Mouse (Mus musculus) embryonic facial prominence, embryonic 13.5 days (tissue): ENCODE results near the gene Adam11. TPM values are rescaled to one million over a fixed set of nuclear protein-coding genes. Genes with fewer than 3 reads are reported as not detected.
"Not testable (repeated sequence)": the region's sequence is repeated elsewhere in the genome, so short reads cannot be mapped to it uniquely, and the experiment has no call there.

Experiments
- ATAC-seq: fragments of 200-750 bp; cut with Nextera tagmentation; 2 replicates; pipeline ENCODE4 v1.8.0; 2017; ENCODE audit warnings: low read depth; ENCODE audit not compliant: insufficient number of reproducible peaks, insufficient read depth, low FRiP score, low TSS enrichment
- H3K27ac ChIP-seq: fragments of 300-500 bp; sonication (generic); 2 replicates; pipeline ENCODE4 v1.5.1; 2015; ENCODE audit warnings: moderate library complexity, mild to moderate bottlenecking, inconsistent platforms
- H3K27me3 ChIP-seq: fragments of 300-500 bp; sonication (generic); 2 replicates; pipeline ENCODE4 v1.6.1; 2015; ENCODE audit warnings: mild to moderate bottlenecking, inconsistent platforms
- H3K36me3 ChIP-seq: fragments of 300-500 bp; sonication (generic); 2 replicates; pipeline ENCODE4 v1.6.1; 2015; ENCODE audit warnings: mild to moderate bottlenecking, inconsistent platforms
- H3K4me1 ChIP-seq: fragments of 300-500 bp; sonication (generic); 2 replicates; pipeline ENCODE4 v1.6.1; 2015; ENCODE audit warnings: inconsistent platforms
- H3K4me2 ChIP-seq: fragments of 300-500 bp; sonication (generic); 2 replicates; pipeline ENCODE4 v1.6.1; 2015; ENCODE audit warnings: moderate library complexity, mild to moderate bottlenecking, inconsistent platforms
- H3K4me3 ChIP-seq: fragments of 300-500 bp; sonication (generic); 2 replicates; pipeline ENCODE4 v1.5.1; 2015; ENCODE audit warnings: mild to moderate bottlenecking, inconsistent platforms
- H3K9ac ChIP-seq: fragments of 300-500 bp; sonication (generic); 2 replicates; pipeline ENCODE4 v1.6.1; 2015; ENCODE audit warnings: mild to moderate bottlenecking, inconsistent platforms
- H3K9me3 ChIP-seq: fragments of 300-500 bp; sonication (generic); 2 replicates; pipeline ENCODE4 v1.6.1; 2016; ENCODE audit warnings: inconsistent platforms
- WGBS: fragments of 180-500 bp; shearing (Covaris S2); methylation state at CpG from one replicate; pipeline ENCODE4 v1.1.7; 2015; ENCODE audit warnings: mixed read lengths; 5-methylcytosine and 5-hydroxymethylcytosine counted together
- polyA plus RNA-seq: library from polyadenylated mRNA; unstranded; fragments of >200 nt; fragmentation: Nextera tagmentation; extraction: Ambion mirVana; gene quantifications from 2 replicates; pipeline ENCODE4 v1.2.1, GENCODE M21; 2015

Adam11 gene
- 13.8 and 14.4 TPM in 2 replicates for polyA plus RNA-seq

DNA sequence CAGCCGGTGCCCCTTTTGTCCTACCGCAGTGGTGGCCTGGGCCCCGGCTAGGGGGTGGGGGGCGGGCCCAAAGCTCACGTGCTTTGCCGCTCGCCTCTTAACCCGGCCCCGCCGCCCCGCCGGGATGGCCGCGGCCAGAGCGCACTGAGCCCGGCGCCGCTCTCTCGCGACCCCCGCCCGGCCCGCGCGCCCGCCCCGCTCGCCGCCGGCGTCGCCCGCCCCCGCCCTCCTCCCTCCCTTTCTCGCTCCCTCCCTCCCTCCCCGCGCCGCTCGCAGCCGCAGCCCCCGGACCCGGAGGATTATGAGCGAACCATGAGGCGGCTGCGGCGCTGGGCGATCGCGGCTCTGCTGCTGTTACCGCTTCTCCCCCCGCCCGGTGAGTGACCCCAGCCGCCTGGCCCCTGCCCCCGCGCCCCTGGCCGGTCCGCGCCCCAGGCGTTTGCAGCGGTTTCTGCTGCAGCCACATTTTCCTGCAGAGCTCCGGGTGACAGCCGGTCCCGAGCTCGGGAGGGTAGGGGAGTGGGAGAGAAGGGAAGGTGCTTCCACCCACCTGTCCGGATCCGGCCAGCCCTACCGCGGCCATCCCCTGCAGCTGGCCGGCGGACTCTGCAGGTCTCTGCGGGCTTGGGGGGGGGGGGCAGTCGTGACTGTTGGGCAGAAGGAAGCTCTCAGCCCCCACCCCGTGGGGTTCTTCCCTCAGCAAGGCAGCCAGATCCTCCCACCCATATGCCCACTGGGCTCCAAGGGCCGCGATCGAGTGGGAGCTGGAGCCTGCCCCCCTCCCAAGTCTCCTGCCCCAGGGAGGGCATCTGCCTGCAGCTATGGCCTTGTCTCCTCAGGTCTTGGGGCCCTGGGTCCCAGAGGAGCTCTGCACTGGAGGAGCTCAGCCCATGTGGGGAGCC is at the start of gene Adam11:
Gene Adam11, plus strand, starts transcription at position 131 of the 902 bp plus-strand sequence.
- H3K27me3 ChIP-seq, result peaks cover 44% of the 10 kb centered on the region

GRCm38 (mm10) chr11:102712411-102712810 is 48.8 kb upstream of the Adam11 start:
- WGBS, result 91% methylated on average over 4 of the region's 4 CpGs
- no peak overlapping the region for H3K27ac ChIP-seq
- ATAC-seq, result no peak

More for the DNA sequence above, at the start of gene Adam11:
- H3K4me2 ChIP-seq, result peak within 1 kb of the TSS; percentile 100
- no peaks in the 10 kb centered on the region for H3K9me3 ChIP-seq
- peak within 1 kb of the TSS; percentile 77 for H3K9ac ChIP-seq
- no peaks in the 10 kb centered on the region for H3K36me3 ChIP-seq
- H3K4me1 ChIP-seq, result peaks cover 17% of the 10 kb centered on the region
- under 1% methylated on average over 48 of the region's 76 CpGs for WGBS
- peak; percentile 24; the same call in 1 of the 2 replicates for ATAC-seq
- H3K27ac ChIP-seq, result no peak within 1 kb of the TSS
- peak within 1 kb of the TSS; percentile 66 for H3K4me3 ChIP-seq

GRCm38 (mm10) chr11:102714578-102714977 is 46.7 kb upstream of the Adam11 start:
- not testable (repeated sequence) for H3K4me2 ChIP-seq, ATAC-seq, H3K36me3 ChIP-seq, H3K9ac ChIP-seq, H3K4me3 ChIP-seq, H3K27me3 ChIP-seq, H3K9me3 ChIP-seq, H3K27ac ChIP-seq, H3K4me1 ChIP-seq
- 78% methylated on average over 2 of the region's 2 CpGs for WGBS

More at GRCm38 (mm10) chr11:102712411-102712810, 48.8 kb upstream of the Adam11 start:
- Histone ChIP-seq H3K36me3 (no peaks in the 10 kb centered on the region), H3K4me3 (no peak overlapping the region), H3K4me2 (no peak overlapping the region), H3K9ac (no peak overlapping the region), H3K9me3 (no peaks in the 10 kb centered on the region), H3K27me3 (no peaks in the 10 kb centered on the region), H3K4me1 (peaks cover 6% of the 10 kb centered on the region)

GRCm38 (mm10) chr11:102716135-102716534 is 45.1 kb upstream of the Adam11 start:
- ATAC-seq, result no peak
- H3K27me3 ChIP-seq, result no peaks in the 10 kb centered on the region
- no peak overlapping the region for H3K27ac ChIP-seq

DNA sequence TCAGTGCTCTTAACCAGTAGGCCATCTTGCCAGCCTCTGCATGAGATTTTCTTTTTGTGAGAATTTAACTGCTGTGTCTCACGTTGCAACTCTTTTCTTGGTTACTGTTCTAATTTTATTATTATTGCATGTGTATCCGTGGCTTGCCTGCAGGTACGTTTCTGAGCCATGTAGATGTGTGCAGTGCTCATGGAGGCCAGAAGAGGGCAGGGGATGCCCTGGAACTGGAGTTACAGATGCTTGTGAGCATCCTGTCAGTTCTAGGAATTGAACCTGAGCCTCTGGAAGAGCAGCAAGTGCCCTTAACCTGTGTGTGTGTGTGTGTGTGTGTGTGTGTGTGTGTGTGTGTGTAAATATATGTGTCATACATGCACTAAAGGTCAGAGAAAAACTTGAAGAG is 35.7 kb upstream of the Adam11 start:
- Histone ChIP-seq H3K9me3 (no peaks in the 10 kb centered on the region), H3K4me1 (no peaks in the 10 kb centered on the region), H3K27ac (no peak overlapping the region), H3K27me3 (no peaks in the 10 kb centered on the region), H3K9ac (no peak overlapping the region), H3K4me2 (no peak overlapping the region), H3K4me3 (no peak overlapping the region), H3K36me3 (no peaks in the 10 kb centered on the region)
- ATAC-seq, result no peak
- WGBS, result 24% methylated on average over 3 of the region's 3 CpGs

More at GRCm38 (mm10) chr11:102716135-102716534, 45.1 kb upstream of the Adam11 start:
- WGBS, result 31% methylated on average over 7 of the region's 7 CpGs
- Histone ChIP-seq H3K4me2 (no peak overlapping the region), H3K36me3 (no peaks in the 10 kb centered on the region), H3K4me1 (peaks cover 6% of the 10 kb centered on the region), H3K4me3 (no peak overlapping the region), H3K9ac (no peak overlapping the region), H3K9me3 (no peaks in the 10 kb centered on the region)

- Histone ChIP-seq H3K36me3 (no peaks in the 10 kb centered on the region), H3K9me3 (no peaks in the 10 kb centered on the region), H3K9ac (no peak overlapping the region), H3K27me3 (no peaks in the 10 kb centered on the region), H3K4me2 (no peak overlapping the region), H3K4me1 (no peaks in the 10 kb centered on the region), H3K4me3 (no peak overlapping the region), H3K27ac (no peak overlapping the region)
- ATAC-seq, result no peak
- WGBS, result 33% methylated on average over 7 of the region's 7 CpGs
Measured at GRCm38 (mm10) chr11:102728614-102729013, 32.6 kb upstream of the Adam11 start.

- Histone ChIP-seq H3K9ac (no peak overlapping the region), H3K9me3 (no peaks in the 10 kb centered on the region), H3K4me1 (no peaks in the 10 kb centered on the region), H3K27ac (no peak overlapping the region), H3K4me2 (no peak overlapping the region), H3K36me3 (no peaks in the 10 kb centered on the region), H3K4me3 (no peak overlapping the region), H3K27me3 (no peaks in the 10 kb centered on the region)
- no peak for ATAC-seq
- 77% methylated on average over 3 of the region's 3 CpGs for WGBS
Measured at GRCm38 (mm10) chr11:102729835-102730234, 31.4 kb upstream of the Adam11 start.

DNA sequence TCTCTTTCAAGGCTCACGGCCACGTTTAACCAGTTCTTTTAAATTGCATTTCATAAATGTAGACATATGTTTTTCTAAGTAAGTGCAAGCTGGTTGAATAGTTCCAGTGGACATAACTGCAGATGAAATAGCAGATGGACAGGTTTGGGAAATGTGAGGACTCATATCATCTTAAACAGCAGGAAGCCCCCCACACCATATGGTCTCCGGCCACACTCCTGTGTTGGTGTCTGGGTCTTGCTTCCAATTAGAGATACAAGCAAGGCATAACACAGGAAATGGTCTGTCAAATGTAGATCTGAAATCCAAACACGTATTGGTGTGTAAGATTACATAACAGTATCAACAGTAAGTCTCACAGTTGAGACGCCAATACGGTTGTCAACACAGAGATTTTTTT is 29.9 kb upstream of the Adam11 start:
- no peak overlapping the region for H3K9ac ChIP-seq
- WGBS, result 78% methylated on average over 6 of the region's 6 CpGs
- H3K4me3 ChIP-seq, result no peak overlapping the region
- ATAC-seq, result no peak
- H3K4me1 ChIP-seq, result no peaks in the 10 kb centered on the region
- no peaks in the 10 kb centered on the region for H3K9me3 ChIP-seq
- no peaks in the 10 kb centered on the region for H3K27me3 ChIP-seq
- H3K27ac ChIP-seq, result no peak overlapping the region
- no peaks in the 10 kb centered on the region for H3K36me3 ChIP-seq
- H3K4me2 ChIP-seq, result no peak overlapping the region

DNA sequence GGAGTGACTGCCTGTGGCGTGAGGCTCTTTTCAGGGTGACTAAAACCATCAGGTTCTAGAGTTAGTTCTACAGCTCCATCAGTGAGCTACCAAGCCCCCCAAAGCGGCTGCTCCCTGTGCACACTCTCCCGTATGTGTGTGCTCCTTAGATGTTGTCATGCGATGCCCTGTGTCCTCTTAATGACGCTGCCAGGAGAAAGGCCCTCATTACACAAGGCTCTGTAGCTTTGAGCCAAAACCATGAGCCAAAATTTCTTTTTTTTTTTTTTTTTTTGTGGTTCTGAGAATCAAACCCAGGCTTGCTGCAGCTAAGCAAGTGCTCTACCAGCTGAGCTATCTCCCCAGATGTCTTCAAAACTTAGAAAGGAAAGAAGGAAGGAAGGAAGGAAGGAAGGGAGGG is 28.1 kb upstream of the Adam11 start:
- Histone ChIP-seq H3K36me3 (no peaks in the 10 kb centered on the region), H3K9ac (no peak overlapping the region), H3K27ac (no peak overlapping the region), H3K4me2 (no peak overlapping the region), H3K27me3 (peaks cover 3% of the 10 kb centered on the region), H3K4me3 (no peak overlapping the region), H3K4me1 (no peaks in the 10 kb centered on the region), H3K9me3 (no peaks in the 10 kb centered on the region)
- 55% methylated on average over 5 of the region's 5 CpGs for WGBS
- no peak for ATAC-seq

DNA sequence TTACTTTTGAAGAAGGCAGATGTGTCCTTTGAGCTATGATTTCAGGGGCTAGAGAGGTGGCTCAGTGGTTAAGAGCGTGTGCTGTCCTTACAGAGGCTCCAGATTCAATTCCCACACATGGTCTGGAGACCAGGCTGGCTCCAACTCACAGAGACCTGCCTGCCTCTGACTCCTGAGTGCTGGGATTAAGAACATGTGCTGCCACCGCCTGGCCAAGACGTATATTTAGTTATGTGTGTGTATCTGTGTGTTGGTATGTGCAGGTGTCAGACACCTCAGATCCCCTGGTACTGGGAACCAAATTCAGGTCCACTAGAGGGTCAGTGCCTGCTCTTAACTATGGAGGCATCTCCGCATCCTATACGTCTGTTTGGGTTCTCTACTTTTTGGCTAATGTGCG is 26.3 kb upstream of the Adam11 start:
- WGBS, result 94% methylated on average over 6 of the region's 6 CpGs
- no peak for ATAC-seq
- H3K27me3 ChIP-seq, result peaks cover 20% of the 10 kb centered on the region
- peaks cover 5% of the 10 kb centered on the region for H3K4me1 ChIP-seq
- H3K4me3 ChIP-seq, result no peak overlapping the region
- no peak overlapping the region for H3K9ac ChIP-seq
- no peaks in the 10 kb centered on the region for H3K36me3 ChIP-seq
- no peaks in the 10 kb centered on the region for H3K9me3 ChIP-seq
- H3K4me2 ChIP-seq, result no peak overlapping the region
- no peak overlapping the region for H3K27ac ChIP-seq

DNA sequence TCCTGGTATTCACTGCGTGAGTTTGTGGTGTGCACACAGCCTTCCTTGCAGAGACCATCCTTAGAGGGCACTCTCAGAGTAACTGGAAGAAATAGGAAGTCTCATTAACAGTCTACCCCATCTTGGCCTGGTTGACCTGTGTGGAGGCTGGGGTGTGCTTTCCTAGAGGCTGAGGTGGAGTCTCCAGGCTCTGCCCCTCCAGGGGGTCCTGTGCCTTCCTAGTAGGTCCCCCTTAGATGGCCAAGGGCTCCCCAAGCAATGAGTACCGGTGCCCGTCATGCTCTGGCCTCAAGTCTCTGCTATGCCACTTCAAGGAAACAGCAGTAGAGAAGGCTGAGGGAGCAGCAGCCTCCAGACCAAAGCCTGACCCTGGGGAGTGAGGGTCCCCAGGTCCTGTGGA is 23.2 kb upstream of the Adam11 start:
- Histone ChIP-seq H3K27me3 (peaks cover 27% of the 10 kb centered on the region), H3K4me3 (no peak overlapping the region), H3K9me3 (no peaks in the 10 kb centered on the region), H3K4me1 (peaks cover 12% of the 10 kb centered on the region), H3K4me2 (no peak overlapping the region), H3K27ac (no peak overlapping the region), H3K36me3 (no peaks in the 10 kb centered on the region), H3K9ac (no peak overlapping the region)
- WGBS, result 79% methylated on average over 3 of the region's 3 CpGs
- no peak for ATAC-seq
